Mouse (Mus musculus): ENCODE data around the gene Fer. TPM values are rescaled to one million over a fixed set of nuclear protein-coding genes. Genes with fewer than 3 reads are reported as not detected.

Gene Fer
- total and polyA plus RNA-seq, 2 experiments from 2014 or later: 14.3 to 24.8 TPM

GRCm38 (mm10) chr17:64085493-64085892 lies 222.6 kb downstream of the Fer start:
- no peak for ATAC-seq
- 85% methylated on average over 2 of the region's 2 CpGs for WGBS
- no peaks in the 10 kb centered on the region for H3K36me3 ChIP-seq (ENCODE audit: insufficient read depth, low read length)
- no peak overlapping the region for H3K4me2 ChIP-seq (ENCODE audit: low read depth, low read length)
- H3K4me3 ChIP-seq (ENCODE audit: low read length): no peak overlapping the region
- no peak overlapping the region for H3K27ac ChIP-seq
- H3K4me1 ChIP-seq (ENCODE audit: insufficient read depth, low read length): peaks cover 6% of the 10 kb centered on the region
- no peak for DNase-seq (ENCODE audit: low spot score)
- H3K27me3 ChIP-seq (ENCODE audit: insufficient read depth, low read length): no peaks in the 10 kb centered on the region
- no peak overlapping the region for H3K9ac ChIP-seq (replicated peaks; ENCODE audit: low read length)
- H3K9me3 ChIP-seq (ENCODE audit: low read length): no peaks in the 10 kb centered on the region
- TF ChIP-seq CTCF (IDR thresholded peaks at IDR 0.05; ENCODE audit: low read depth): no peak

- no peak for TF ChIP-seq CTCF (IDR thresholded peaks at IDR 0.05; ENCODE audit: low read depth)
- WGBS: 54% methylated on average over 11 of the region's 11 CpGs
- DNase-seq (ENCODE audit: low spot score): peak; percentile 58
- no peaks in the 10 kb centered on the region for H3K27me3 ChIP-seq (ENCODE audit: insufficient read depth, low read length)
- no peak overlapping the region; the same call in 1 of the 2 replicates for H3K27ac ChIP-seq
- H3K4me2 ChIP-seq (ENCODE audit: low read depth, low read length): no peak overlapping the region
- H3K36me3 ChIP-seq (ENCODE audit: insufficient read depth, low read length): no peaks in the 10 kb centered on the region
- peak; percentile 76 for ATAC-seq
- H3K4me1 ChIP-seq (ENCODE audit: insufficient read depth, low read length): peaks cover 6% of the 10 kb centered on the region
- H3K9ac ChIP-seq (replicated peaks; ENCODE audit: low read length): no peak overlapping the region
- H3K9me3 ChIP-seq (ENCODE audit: low read length): no peaks in the 10 kb centered on the region
- H3K4me3 ChIP-seq (ENCODE audit: low read length): no peak overlapping the region
Measured at GRCm38 (mm10) chr17:64086875-64087608, 224.2 kb downstream of the Fer start.

GRCm38 (mm10) chr17:64087871-64088270 lies 225.0 kb downstream of the Fer start:
- ATAC-seq: no peak
- H3K9me3 ChIP-seq (ENCODE audit: low read length): no peaks in the 10 kb centered on the region
- H3K4me3 ChIP-seq (ENCODE audit: low read length): no peak overlapping the region
- peaks cover 6% of the 10 kb centered on the region for H3K4me1 ChIP-seq (ENCODE audit: insufficient read depth, low read length)
- TF ChIP-seq CTCF (IDR thresholded peaks at IDR 0.05; ENCODE audit: low read depth): no peak
- no peak for DNase-seq (ENCODE audit: low spot score)
- no peak overlapping the region for H3K9ac ChIP-seq (replicated peaks; ENCODE audit: low read length)
- WGBS: 93% methylated on average over 3 of the region's 3 CpGs
- H3K4me2 ChIP-seq (ENCODE audit: low read depth, low read length): no peak overlapping the region
- H3K27ac ChIP-seq: no peak overlapping the region
- H3K27me3 ChIP-seq (ENCODE audit: insufficient read depth, low read length): no peaks in the 10 kb centered on the region
- no peaks in the 10 kb centered on the region for H3K36me3 ChIP-seq (ENCODE audit: insufficient read depth, low read length)

- H3K36me3 ChIP-seq (ENCODE audit: insufficient read depth, low read length): no peaks in the 10 kb centered on the region
- no peak overlapping the region for H3K27ac ChIP-seq
- no peaks in the 10 kb centered on the region for H3K4me1 ChIP-seq (ENCODE audit: insufficient read depth, low read length)
- H3K9me3 ChIP-seq (ENCODE audit: low read length): no peaks in the 10 kb centered on the region
- H3K4me2 ChIP-seq (ENCODE audit: low read depth, low read length): no peak overlapping the region
- ATAC-seq: no peak
- no peaks in the 10 kb centered on the region for H3K27me3 ChIP-seq (ENCODE audit: insufficient read depth, low read length)
- no peak for DNase-seq (ENCODE audit: low spot score)
- 74% methylated on average over 2 of the region's 2 CpGs for WGBS
- no peak overlapping the region for H3K4me3 ChIP-seq (ENCODE audit: low read length)
- H3K9ac ChIP-seq (replicated peaks; ENCODE audit: low read length): no peak overlapping the region
- TF ChIP-seq CTCF (IDR thresholded peaks at IDR 0.05; ENCODE audit: low read depth): no peak
Measured at GRCm38 (mm10) chr17:64093716-64094115, 230.9 kb downstream of the Fer start.

GRCm38 (mm10) chr17:64096811-64097210 lies 233.9 kb downstream of the Fer start:
- DNase-seq (ENCODE audit: low spot score): no peak
- WGBS: 89% methylated on average over 3 of the region's 3 CpGs
- no peak overlapping the region for H3K27ac ChIP-seq

GRCm38 (mm10) chr17:64097788-64098359 lies 235.0 kb downstream of the Fer start:
- no peak overlapping the region for H3K27ac ChIP-seq
- no peak overlapping the region for H3K4me2 ChIP-seq (ENCODE audit: low read depth, low read length)
- 35% methylated on average over 5 of the region's 5 CpGs for WGBS
- ATAC-seq (peak; percentile 32), DNase-seq (ENCODE audit: low spot score) (peak; percentile 25)
- H3K36me3 ChIP-seq (ENCODE audit: insufficient read depth, low read length): no peaks in the 10 kb centered on the region
- H3K4me1 ChIP-seq (ENCODE audit: insufficient read depth, low read length): no peaks in the 10 kb centered on the region
- no peaks in the 10 kb centered on the region for H3K9me3 ChIP-seq (ENCODE audit: low read length)
- no peaks in the 10 kb centered on the region for H3K27me3 ChIP-seq (ENCODE audit: insufficient read depth, low read length)
- H3K9ac ChIP-seq (replicated peaks; ENCODE audit: low read length): no peak overlapping the region
- no peak for TF ChIP-seq CTCF (IDR thresholded peaks at IDR 0.05; ENCODE audit: low read depth)
- H3K4me3 ChIP-seq (ENCODE audit: low read length): no peak overlapping the region

More at GRCm38 (mm10) chr17:64096811-64097210, 233.9 kb downstream of the Fer start:
- H3K4me2 ChIP-seq (ENCODE audit: low read depth, low read length): no peak overlapping the region
- H3K4me1 ChIP-seq (ENCODE audit: insufficient read depth, low read length): no peaks in the 10 kb centered on the region
- H3K9me3 ChIP-seq (ENCODE audit: low read length): no peaks in the 10 kb centered on the region
- no peak for ATAC-seq
- H3K4me3 ChIP-seq (ENCODE audit: low read length): no peak overlapping the region
- no peak overlapping the region for H3K9ac ChIP-seq (replicated peaks; ENCODE audit: low read length)
- no peaks in the 10 kb centered on the region for H3K27me3 ChIP-seq (ENCODE audit: insufficient read depth, low read length)
- H3K36me3 ChIP-seq (ENCODE audit: insufficient read depth, low read length): no peaks in the 10 kb centered on the region
- no peak for TF ChIP-seq CTCF (IDR thresholded peaks at IDR 0.05; ENCODE audit: low read depth)
